Mouse (Mus musculus): Measurements from ENCODE around the gene Ak1. TPM values are rescaled to one million over a fixed set of nuclear protein-coding genes. Genes with fewer than 3 reads are reported as not detected.
A peak's percentile ranks its signal among the peaks of the same experiment; 100 is the strongest.

Gene Ak1
- total RNA-seq, 2 experiments from 2014 or later, result 733 to 743 TPM

GRCm38 (mm10) chr2:32644799-32645475 is 23.4 kb downstream of the Ak1 start:
- no peak for DNase-seq (ENCODE audit: low spot score)
- intact Hi-C loops (cut with DNase I), result no loop called here

- DNase-seq (ENCODE audit: low spot score), result no peak
- intact Hi-C loops (cut with DNase I), result loop anchor here (2.0 kb wide), 1 partner anchor 13 kb away; no protein-coding TSS in a partner anchor
Observed at GRCm38 (mm10) chr2:32645647-32646046, 24.1 kb downstream of the Ak1 start.

GRCm38 (mm10) chr2:32646379-32647056 is 25.0 kb downstream of the Ak1 start, which contains the start of gene Eng:
TSS of gene Eng (plus strand) at chr2:32646595.
- intact Hi-C loops (cut with DNase I), result loop anchor here (2.0 kb wide), 1 partner anchor 14 kb away; no protein-coding TSS in a partner anchor
- DNase-seq (ENCODE audit: low spot score), result peak; percentile 84

DNA sequence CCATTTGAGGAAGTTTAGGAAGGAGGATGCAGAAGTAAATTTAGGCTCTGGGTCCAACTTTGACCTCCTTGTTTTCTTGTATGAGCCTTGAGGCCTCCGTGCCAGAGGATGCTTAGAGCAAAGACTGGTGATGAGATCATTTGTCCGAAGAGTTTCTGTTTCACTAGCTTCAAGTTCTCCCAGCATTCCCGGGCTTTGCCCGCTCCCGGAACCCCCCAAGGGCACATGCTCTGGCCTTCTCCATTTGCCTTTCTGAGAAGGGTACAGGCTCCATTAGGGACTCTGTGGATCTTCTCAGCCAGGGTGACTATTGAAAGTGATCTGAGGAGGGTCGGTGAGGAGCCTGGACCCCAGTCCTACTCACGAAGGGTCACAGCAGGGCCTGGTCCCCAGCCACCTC is 25.8 kb downstream of the Ak1 start:
- no peak for DNase-seq (ENCODE audit: low spot score)

DNA sequence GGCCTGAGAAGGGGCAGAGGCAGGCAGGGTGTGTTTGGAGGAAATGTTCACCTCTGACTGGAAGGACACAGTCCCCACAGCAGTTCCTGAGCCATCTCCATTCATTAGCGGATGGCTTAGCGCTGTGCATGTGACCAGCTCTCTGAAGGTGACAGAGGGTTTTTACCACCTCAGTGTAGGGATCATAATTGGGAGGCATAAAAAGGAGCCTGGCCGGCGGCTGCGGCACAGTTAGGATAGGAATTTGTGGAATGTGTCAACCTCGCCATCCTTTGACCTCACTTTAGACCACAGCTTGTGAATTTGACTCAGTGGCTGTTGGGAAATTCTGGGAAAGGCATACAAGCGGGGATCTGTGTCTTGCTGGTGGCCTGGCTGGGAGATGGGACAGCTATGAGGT is 32.2 kb downstream of the Ak1 start:
- DNase-seq (ENCODE audit: low spot score), result no peak
- intact Hi-C loops (cut with DNase I), result loop anchor here (2.0 kb wide), 1 partner anchor 13 kb away; no protein-coding TSS in a partner anchor

More for the DNA sequence above, 25.8 kb downstream of the Ak1 start:
- intact Hi-C loops (cut with DNase I), result loop anchor here (2.0 kb wide), 1 partner anchor 15 kb away; no protein-coding TSS in a partner anchor

DNA sequence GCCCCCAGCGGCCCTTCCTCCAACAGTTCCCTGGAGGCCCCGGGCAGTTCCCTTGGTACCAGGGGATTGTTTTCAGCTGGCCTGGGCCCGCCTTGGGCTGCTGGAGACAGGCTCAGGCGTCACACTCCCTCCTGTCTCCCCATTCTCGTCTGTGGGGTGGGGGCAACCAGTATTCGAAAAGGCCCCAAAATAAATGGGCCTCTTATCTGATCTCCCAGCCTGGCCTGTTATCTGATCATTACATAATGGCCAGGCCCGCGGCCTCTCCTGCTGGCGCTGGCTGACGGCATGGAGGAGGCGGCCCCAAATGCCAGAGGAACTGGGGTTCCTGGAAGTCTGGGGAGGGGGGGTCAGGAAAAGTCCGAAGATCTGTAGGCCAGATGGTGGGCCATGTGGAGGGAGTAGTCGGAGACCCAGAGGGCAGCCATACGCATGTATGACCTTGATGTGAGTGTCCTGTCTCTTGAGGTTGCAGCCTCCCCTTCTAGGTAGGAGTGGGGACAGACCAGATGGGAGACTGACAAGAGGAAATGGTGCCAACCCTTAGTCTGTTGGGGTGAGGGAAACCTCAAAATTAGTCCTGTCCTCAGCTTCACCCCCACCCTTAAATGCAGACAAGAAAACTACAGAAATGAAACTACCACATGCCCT is 33.3 kb downstream of the Ak1 start:
- intact Hi-C loops (cut with DNase I), result loop anchor here (2.0 kb wide), 1 partner anchor 14 kb away; no protein-coding TSS in a partner anchor
- DNase-seq (ENCODE audit: low spot score), result no peak

GRCm38 (mm10) chr2:32655394-32655744 is 33.8 kb downstream of the Ak1 start:
- no peak for DNase-seq (ENCODE audit: low spot score)
- intact Hi-C loops (cut with DNase I), result loop anchor here (2.0 kb wide), 1 partner anchor 15 kb away; no protein-coding TSS in a partner anchor

DNA sequence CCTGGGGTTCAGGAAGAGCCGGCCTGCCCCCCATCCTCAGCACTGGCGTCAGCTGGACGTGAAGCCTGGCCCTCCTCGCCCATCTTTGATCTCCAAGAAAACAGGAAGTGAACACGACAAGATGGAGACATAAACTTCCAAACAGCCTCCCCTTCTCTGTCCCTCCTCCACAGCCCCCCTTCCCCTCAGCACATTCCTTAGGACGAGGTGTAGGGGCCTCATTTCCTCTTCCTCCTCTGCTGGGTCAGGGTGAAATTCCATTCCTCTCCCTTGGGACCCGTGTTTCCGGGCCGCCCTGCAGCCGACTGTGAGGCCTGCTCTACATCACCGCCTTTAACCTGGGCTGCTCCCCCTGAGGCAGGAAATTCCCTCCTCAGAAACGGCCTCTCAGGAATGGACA is 34.3 kb downstream of the Ak1 start:
- intact Hi-C loops (cut with DNase I), result loop anchor here (2.0 kb wide), 1 partner anchor 15 kb away; no protein-coding TSS in a partner anchor
- DNase-seq (ENCODE audit: low spot score), result peak; percentile 81

- intact Hi-C loops (cut with DNase I), result no loop called here
- DNase-seq (ENCODE audit: low spot score), result no peak
Observed at GRCm38 (mm10) chr2:32658873-32659272, 37.3 kb downstream of the Ak1 start.

GRCm38 (mm10) chr2:32661509-32662107 is 40.0 kb downstream of the Ak1 start:
- DNase-seq (ENCODE audit: low spot score), result peak; percentile 61
- intact Hi-C loops (cut with DNase I), result loop anchor here (2.0 kb wide), 1 partner anchor 27 kb away; no protein-coding TSS in a partner anchor

GRCm38 (mm10) chr2:32662291-32662690 is 40.7 kb downstream of the Ak1 start:
- intact Hi-C loops (cut with DNase I), result no loop called here
- no peak for DNase-seq (ENCODE audit: low spot score)

GRCm38 (mm10) chr2:32665345-32665744 is 43.8 kb downstream of the Ak1 start:
- DNase-seq (ENCODE audit: low spot score), result no peak
- intact Hi-C loops (cut with DNase I), result no loop called here

DNA sequence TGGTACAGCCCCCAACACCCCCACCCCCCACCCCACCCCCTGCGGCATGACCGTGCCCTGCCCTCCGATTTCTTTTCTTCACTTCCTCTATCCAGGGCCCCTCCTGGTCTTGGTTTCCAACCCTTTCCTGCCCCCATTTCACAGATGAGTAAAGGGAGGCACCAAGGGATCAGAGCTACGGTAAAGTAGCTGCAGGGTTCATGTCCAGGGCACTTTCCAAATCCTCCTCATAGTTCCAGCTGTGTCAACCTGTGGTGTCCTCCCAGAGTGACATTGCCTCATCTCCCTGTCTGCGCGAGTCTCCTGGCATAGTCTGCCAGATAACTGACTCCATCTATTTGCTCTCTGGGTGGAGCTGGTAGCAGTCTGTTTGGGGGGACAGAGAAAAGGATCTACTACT is 44.3 kb downstream of the Ak1 start:
- intact Hi-C loops (cut with DNase I), result no loop called here
- no peak for DNase-seq (ENCODE audit: low spot score)

GRCm38 (mm10) chr2:32667775-32668174 is 46.2 kb downstream of the Ak1 start:
- no peak for DNase-seq (ENCODE audit: low spot score)
- intact Hi-C loops (cut with DNase I), result no loop called here

DNA sequence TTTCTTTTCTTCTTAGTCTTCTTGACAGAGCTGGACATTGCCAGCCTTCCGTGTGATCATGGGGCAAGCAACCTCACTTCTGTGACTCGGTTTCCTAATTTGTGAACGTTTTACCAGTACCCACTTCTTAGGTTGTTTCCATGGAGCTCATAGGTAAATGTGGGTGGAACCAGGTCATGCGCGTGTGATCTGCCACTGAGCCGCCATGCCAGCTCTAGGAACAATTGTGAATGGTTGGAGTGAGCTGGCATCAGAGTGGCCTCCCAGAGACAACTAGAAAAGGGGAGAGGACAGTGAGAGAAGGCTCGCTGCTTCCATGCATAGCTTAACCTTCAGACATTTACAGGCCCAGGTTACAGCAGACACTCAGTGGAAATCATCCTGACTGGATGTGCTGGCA is 46.6 kb downstream of the Ak1 start:
- intact Hi-C loops (cut with DNase I), result no loop called here
- no peak for DNase-seq (ENCODE audit: low spot score)

DNA sequence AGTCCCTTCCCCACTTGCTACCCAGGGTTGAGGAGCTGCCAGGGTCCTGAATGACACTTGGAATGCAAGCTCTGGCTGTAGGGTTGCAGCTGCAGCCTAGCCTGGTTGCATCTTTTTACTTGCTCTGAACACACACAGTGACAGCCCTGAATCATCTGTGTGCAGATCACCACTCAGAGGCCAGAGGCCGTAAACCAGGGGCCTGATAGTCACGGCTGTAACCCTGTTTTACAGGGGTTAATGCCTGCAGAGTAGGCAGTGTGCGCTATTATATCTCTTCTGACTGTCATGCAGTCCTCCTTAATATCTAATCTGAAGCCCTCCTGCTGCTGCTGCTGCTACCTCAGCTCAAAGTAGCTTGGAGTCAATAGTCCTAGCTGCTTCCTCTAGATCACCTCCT is 48.3 kb downstream of the Ak1 start:
- DNase-seq (ENCODE audit: low spot score), result no peak
- intact Hi-C loops (cut with DNase I), result no loop called here

DNA sequence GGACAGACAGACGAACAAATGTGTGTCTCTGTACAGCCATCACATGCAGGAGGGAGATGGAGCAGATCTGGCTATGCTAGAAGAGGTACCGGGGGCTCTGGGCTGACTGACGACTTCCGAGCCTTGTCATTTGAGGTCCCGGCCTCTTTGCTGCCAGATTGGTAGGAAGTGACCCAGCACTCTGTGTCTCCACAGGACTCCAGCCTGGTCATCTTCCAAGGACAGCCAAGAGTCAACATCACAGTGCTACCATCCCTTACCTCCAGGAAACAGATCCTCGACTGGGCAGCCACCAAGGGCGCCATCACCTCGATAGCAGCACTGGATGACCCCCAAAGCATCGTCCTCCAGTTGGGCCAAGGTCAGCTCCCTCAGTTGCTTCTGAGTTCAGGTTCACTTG is 49.6 kb downstream of the Ak1 start:
- DNase-seq (ENCODE audit: low spot score), result no peak
- intact Hi-C loops (cut with DNase I), result no loop called here

DNA sequence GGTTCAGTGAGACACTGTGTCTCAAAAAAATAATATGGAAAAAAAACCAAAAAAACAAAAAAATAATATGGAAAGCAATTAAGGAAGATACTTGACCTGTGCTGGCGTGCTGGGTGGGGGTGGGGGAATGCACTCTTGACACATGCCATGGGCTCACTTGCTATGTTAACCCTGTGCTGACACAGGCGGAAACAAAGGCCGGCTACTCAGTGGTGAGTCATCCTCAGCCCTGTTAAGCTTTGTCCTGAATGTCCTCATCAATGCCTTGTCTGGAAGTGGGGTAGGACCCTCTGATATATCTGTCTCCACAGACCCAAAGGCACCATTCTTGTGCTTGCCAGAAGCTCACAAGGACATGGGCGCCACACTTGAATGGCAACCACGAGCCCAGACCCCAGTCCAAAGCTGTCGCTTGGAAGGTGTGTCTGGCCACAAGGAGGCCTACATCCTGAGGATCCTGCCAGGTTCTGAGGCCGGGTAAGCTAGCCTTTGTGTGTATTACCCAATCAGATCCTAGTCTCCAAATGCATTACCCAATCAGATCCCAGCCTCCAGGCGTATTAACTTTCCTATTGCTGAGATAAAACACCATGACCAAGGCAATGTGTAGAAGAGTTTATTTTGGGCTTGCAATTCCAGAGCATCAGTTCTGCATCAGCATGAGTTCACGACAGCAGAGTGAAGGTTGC is 50.5 kb downstream of the Ak1 start:
- intact Hi-C loops (cut with DNase I), result no loop called here

GRCm38 (mm10) chr2:32673176-32673917 is 51.8 kb downstream of the Ak1 start:
- no peak for DNase-seq (ENCODE audit: low spot score)
- intact Hi-C loops (cut with DNase I), result no loop called here

More for the DNA sequence above, 50.5 kb downstream of the Ak1 start:
- DNase-seq (ENCODE audit: low spot score), result no peak

Measured in heart, postnatal 25 days (tissue).